Mouse (Mus musculus) cerebellum, adult 9-11 months (tissue): Measurements from ENCODE around the gene Olfr1024.

ENCODE experiments used
- DNase-seq: peaks from one replicate; pipeline ENCODE4 v3.0.0; 2022

The Olfr1024 gene

GRCm38 (mm10) chr2:85904952-85905351 lies at the start of gene Olfr1024:
Olfr1024 (minus strand) TSS chr2:85905052.
- no peak for DNase-seq

GRCm38 (mm10) chr2:85950137-85950536 lies 45.3 kb upstream of the Olfr1024 start, which contains the start of gene Olfr1028:
Olfr1028 (plus strand) TSS chr2:85950437.
- no peak for DNase-seq

- no peak for DNase-seq
Observed at GRCm38 (mm10) chr2:85921258-85921657, 16.4 kb upstream of the Olfr1024 start, which contains the start of gene Olfr1026. Olfr1026 (plus strand) TSS chr2:85921558.

- no peak for DNase-seq
Observed at GRCm38 (mm10) chr2:85914893-85915292, 10.0 kb upstream of the Olfr1024 start, which contains the start of gene Olfr1025-ps1. Olfr1025-ps1 (plus strand) TSS chr2:85915193.

- no peak for DNase-seq
Observed at GRCm38 (mm10) chr2:85913197-85913596, 8.3 kb upstream of the Olfr1024 start.

- DNase-seq: no peak
Observed at GRCm38 (mm10) chr2:85885340-85885739, 19.5 kb downstream of the Olfr1024 start, which contains the start of gene Olfr1023. Olfr1023 (plus strand) TSS chr2:85885640.

- no peak for DNase-seq
Observed at GRCm38 (mm10) chr2:85868294-85868693, 36.6 kb downstream of the Olfr1024 start, which contains the start of gene Olfr1022. Olfr1022 (plus strand) TSS chr2:85868594.
